Mouse (Mus musculus) heart, adult 2 months (tissue): ENCODE measurements around the gene Phospho1.

Experiments used
- CTCF ChIP-seq: fragments of 200-600 bp; IDR thresholded peaks from 2 replicates; pipeline ENCODE4 v1.8.1; 2022; ENCODE audit warnings: antibody characterized with exemption, mild to moderate bottlenecking, moderate library complexity
- POLR2A ChIP-seq: fragments of 200-500 bp; IDR thresholded peaks from 2 replicates; pipeline ENCODE4 v1.6.1; 2011; ENCODE audit warnings: mild to moderate bottlenecking, low read depth, low read length, control low read depth; ENCODE audit not compliant: insufficient read depth

DNA sequence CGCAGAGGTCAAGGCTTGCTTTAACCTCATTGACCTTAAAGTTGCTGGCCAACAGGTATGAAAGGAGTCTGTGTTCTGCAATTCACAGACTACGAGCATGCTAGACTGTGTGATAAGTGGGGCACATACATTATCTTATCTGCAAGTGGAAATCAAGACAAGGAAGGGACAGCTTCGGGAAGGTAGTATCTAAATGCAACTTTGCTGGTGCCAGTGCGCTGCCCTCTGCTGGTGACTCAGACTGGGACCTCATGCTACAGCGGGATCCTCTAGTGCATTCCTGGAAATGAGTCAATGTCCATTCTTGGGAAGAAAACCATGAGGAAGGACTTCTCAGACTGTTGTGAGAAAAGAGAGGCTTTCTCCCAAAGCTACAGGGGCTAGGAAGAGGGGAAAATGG is 29.4 kb downstream of the Phospho1 start:
- TF ChIP-seq CTCF (peak; percentile 97), POLR2A (no peak)
